Comparison of ENCODE assay signal across 8 mouse cellular contexts in genomic region chr9:20643781-20644180, GRCm38 (mm10). TPM values are rescaled to one million over a fixed set of nuclear protein-coding genes. Genes with fewer than 3 reads are reported as not detected.
A peak's percentile ranks its signal among the peaks of the same experiment; 100 is the strongest.
DNase-seq lines count a peak whose midpoint lies in the region; ATAC-seq and TF ChIP-seq lines count a peak whose summit lies in the region.

No protein-coding gene starts in this region.

- peaks cover 22% of the 10 kb centered on the region for H3K4me1 ChIP-seq in thymus, adult 2 months (replicated peaks; ENCODE audit: control insufficient read depth, insufficient read depth, low read length)
- H3K4me1 ChIP-seq in limb, embryonic 11.5 days (ENCODE audit: control insufficient read depth, insufficient read depth, low read length), result peaks cover 3% of the 10 kb centered on the region; the same call in 1 of the 2 replicates

- H3K27ac ChIP-seq in thymus, adult 2 months (ENCODE audit: control insufficient read depth, insufficient read depth, low read length), result peak overlapping the region; percentile 87
- H3K27ac ChIP-seq in limb, embryonic 11.5 days (replicated peaks; ENCODE audit: low read depth, low read length), result no peak overlapping the region

- no peak for TF ChIP-seq POLR2A in thymus, adult 2 months (IDR thresholded peaks at IDR 0.05; ENCODE audit: control insufficient read depth, extremely low read depth, insufficient read depth, low read length, poor library complexity)

- under 1% methylated on average over 13 of the region's 13 CpGs for WGBS in thymus, adult 2 months
- WGBS in limb, embryonic 11.5 days, result 12% methylated on average over 13 of the region's 13 CpGs

- H3K36me3 ChIP-seq in thymus, adult 2 months (ENCODE audit: control insufficient read depth, insufficient read depth, low read length), result peaks cover 20% of the 10 kb centered on the region
- H3K36me3 ChIP-seq in limb, embryonic 11.5 days (ENCODE audit: control insufficient read depth, insufficient read depth, low read length), result no peaks in the 10 kb centered on the region
- peaks cover 2% of the 10 kb centered on the region for H3K36me3 ChIP-seq in splenic B cell, adult 2 months (ENCODE audit: control insufficient read depth, insufficient read depth, low read length, poor library complexity, severe bottlenecking)

- H3K27me3 ChIP-seq in thymus, adult 2 months (ENCODE audit: control insufficient read depth, insufficient read depth, low read length), result no peaks in the 10 kb centered on the region
- no peaks in the 10 kb centered on the region for H3K27me3 ChIP-seq in limb, embryonic 11.5 days (ENCODE audit: control insufficient read depth, insufficient read depth, low read length)
- no peaks in the 10 kb centered on the region for H3K27me3 ChIP-seq in splenic B cell, adult 2 months (ENCODE audit: control insufficient read depth, insufficient read depth, low read length, poor library complexity, severe bottlenecking)

- H3K9me3 ChIP-seq in limb, embryonic 11.5 days (ENCODE audit: control insufficient read depth, low read length), result no peaks in the 10 kb centered on the region

- DNase-seq in adrenal gland, adult 8-10 months, result peak; percentile 7
- DNase-seq in adrenal gland, postnatal 25 days, result no peak
- DNase-seq in thymus, adult 2 months, result peak; percentile 21
- DNase-seq in thymus, adult 18-20 months, result no peak
- DNase-seq in limb, embryonic 11.5 days (ENCODE audit: low spot score), result no peak
- DNase-seq in splenic B cell, adult 2 months (ENCODE audit: low read depth, low spot score), result peak; percentile 27
- no peak for DNase-seq in urinary bladder, postnatal 10 days (ENCODE audit: low spot score)
- DNase-seq in urinary bladder, postnatal 25 days (ENCODE audit: low spot score), result no peak

- peak overlapping the region; percentile 88 for H3K4me2 ChIP-seq in limb, embryonic 11.5 days (ENCODE audit: low read depth, severe bottlenecking)

- peak overlapping the region; percentile 53 for H3K9ac ChIP-seq in limb, embryonic 11.5 days (ENCODE audit: low read length)

- peak overlapping the region; percentile 83 for H3K4me3 ChIP-seq in thymus, adult 2 months (ENCODE audit: control insufficient read depth, insufficient read depth, low read length)
- H3K4me3 ChIP-seq in limb, embryonic 11.5 days (ENCODE audit: low read depth, low read length), result peak overlapping the region; percentile 85

- no peak for TF ChIP-seq CTCF in thymus, adult 2 months (IDR thresholded peaks at IDR 0.05; ENCODE audit: borderline replicate concordance, control insufficient read depth, extremely low read depth, insufficient read depth, low read length, poor library complexity)

- ATAC-seq in limb, embryonic 11.5 days (ENCODE audit: insufficient number of reproducible peaks, low FRiP score, low TSS enrichment, low read depth), result no peak

RNA-seq across cellular contexts. Expression of gene Fbxl12, which starts 0.8 kb away (rescaled TPM):
- 10 to 100 TPM; 18.1 to 39.2 (median 25.6) TPM for total RNA-seq in adrenal gland, adult 8-10 months (2022)
- total RNA-seq in adrenal gland, postnatal 25 days (2021), result 20.5 and 30.0 TPM in 2 replicates
- polyA plus RNA-seq in thymus, adult 2 months (2012; rRNA removed), result 560 and 583 TPM in 2 replicates
- polyA plus RNA-seq in limb, embryonic 11.5 days (2014; fragmentation: Nextera tagmentation; extraction: Ambion mirVana), result 11.7 and 14.1 TPM in 2 replicates

RNA-seq across cellular contexts. Expression of gene Ubl5, which starts 1.1 kb away (rescaled TPM):
- total RNA-seq in adrenal gland, adult 8-10 months (2022), result 100 to 1,000 TPM; 273 to 388 (median 339) TPM
- total RNA-seq in adrenal gland, postnatal 25 days (2021), result 331 and 363 TPM in 2 replicates
- 189 and 207 TPM in 2 replicates for polyA plus RNA-seq in thymus, adult 2 months (2012; rRNA removed)
- 379 and 389 TPM in 2 replicates for polyA plus RNA-seq in limb, embryonic 11.5 days (2014; fragmentation: Nextera tagmentation; extraction: Ambion mirVana)

RNA-seq across cellular contexts. Expression of gene Pin1, which starts 8.1 kb away (rescaled TPM):
- 10 to 100 TPM; 29.0 to 30.9 (median 30.3) TPM for total RNA-seq in adrenal gland, adult 8-10 months (2022)
- 21.6 and 24.8 TPM in 2 replicates for total RNA-seq in adrenal gland, postnatal 25 days (2021)
- polyA plus RNA-seq in thymus, adult 2 months (2012; rRNA removed), result 36.8 and 37.2 TPM in 2 replicates
- polyA plus RNA-seq in limb, embryonic 11.5 days (2014; fragmentation: Nextera tagmentation; extraction: Ambion mirVana), result 65.0 and 66.4 TPM in 2 replicates

Comparison
In these comparisons a context has a peak if more than half of its experiments do, and no peak if none do; other contexts are left out.
1. DNase-seq: peak in adrenal gland, adult 8-10 months (single experiment), thymus, adult 2 months (single experiment) and splenic B cell, adult 2 months (single experiment); none in adrenal gland, postnatal 25 days (single experiment), thymus, adult 18-20 months (0 of 2), limb, embryonic 11.5 days (single experiment), urinary bladder, postnatal 10 days (single experiment) and urinary bladder, postnatal 25 days (single experiment).